Mouse (Mus musculus) limb, embryonic 12.5 days (tissue): Measurements from ENCODE around the gene Mki67. TPM values are rescaled to one million over a fixed set of nuclear protein-coding genes. Genes with fewer than 3 reads are reported as not detected.

ENCODE experiments used
- ATAC-seq: fragments of 200-750 bp; cut with Nextera tagmentation; 2 replicates; pipeline ENCODE4 v1.8.0; 2017; ENCODE audit warnings: low read depth, moderate TSS enrichment; ENCODE audit not compliant: insufficient number of reproducible peaks, insufficient read depth, low FRiP score, low TSS enrichment
- H3K27ac ChIP-seq: fragments of 300-500 bp; sonication (generic); 2 replicates; pipeline ENCODE4 v1.5.1; 2016; ENCODE audit warnings: mild to moderate bottlenecking, moderate library complexity
- H3K27me3 ChIP-seq: fragments of 300-500 bp; sonication (generic); 2 replicates; pipeline ENCODE4 v1.6.1; 2016; ENCODE audit warnings: mild to moderate bottlenecking, moderate library complexity
- H3K36me3 ChIP-seq: fragments of 300-500 bp; sonication (generic); 2 replicates; pipeline ENCODE4 v1.6.1; 2016; ENCODE audit warnings: mild to moderate bottlenecking, moderate library complexity
- H3K4me1 ChIP-seq: fragments of 300-500 bp; sonication (generic); replicated peaks from 2 replicates; pipeline ENCODE4 v1.6.1; 2016
- H3K4me2 ChIP-seq: fragments of 300-500 bp; sonication (generic); 2 replicates; pipeline ENCODE4 v1.6.1; 2016; ENCODE audit warnings: mild to moderate bottlenecking, moderate library complexity
- H3K4me3 ChIP-seq: fragments of 300-500 bp; sonication (generic); replicated peaks from 2 replicates; pipeline ENCODE4 v1.5.1; 2016; ENCODE audit warnings: mild to moderate bottlenecking
- H3K9ac ChIP-seq: fragments of 300-500 bp; sonication (generic); replicated peaks from 2 replicates; pipeline ENCODE4 v1.6.1; 2016; ENCODE audit warnings: mild to moderate bottlenecking, moderate library complexity
- H3K9me3 ChIP-seq: fragments of 300-500 bp; sonication (generic); 2 replicates; pipeline ENCODE4 v1.6.1; 2016; ENCODE audit warnings: mild to moderate bottlenecking, moderate library complexity
- WGBS: fragments of 180-500 bp; shearing (Covaris S2); methylation state at CpG from one replicate; pipeline ENCODE4 v1.1.7; 2016; 5-methylcytosine and 5-hydroxymethylcytosine counted together
- polyA plus RNA-seq: library from polyadenylated mRNA; unstranded; fragments of >200 nt; fragmentation: Nextera tagmentation; extraction: Ambion mirVana; gene quantifications from 2 replicates; pipeline ENCODE4 v1.2.1, GENCODE M21; 2016

Gene Mki67
- polyA plus RNA-seq, 1 experiment from 2014 or later: 50.5 TPM

GRCm38 (mm10) chr7:135660314-135660713 is 55.8 kb downstream of the Mki67 start:
- no peak overlapping the region for H3K4me3 ChIP-seq

GRCm38 (mm10) chr7:135659314-135659935 is 56.7 kb downstream of the Mki67 start:
- Histone ChIP-seq H3K4me3 (no peak overlapping the region), H3K36me3 (no peaks in the 10 kb centered on the region), H3K27ac (no peak overlapping the region), H3K9ac (no peak overlapping the region; the same call in 1 of the 2 replicates), H3K4me2 (no peak overlapping the region), H3K4me1 (no peaks in the 10 kb centered on the region), H3K27me3 (no peaks in the 10 kb centered on the region), H3K9me3 (no peaks in the 10 kb centered on the region)
- 85% methylated on average over 5 of the region's 5 CpGs for WGBS
- no peak for ATAC-seq

More at GRCm38 (mm10) chr7:135660314-135660713, 55.8 kb downstream of the Mki67 start:
- no peak overlapping the region for H3K9ac ChIP-seq
- H3K4me1 ChIP-seq: no peaks in the 10 kb centered on the region
- no peaks in the 10 kb centered on the region for H3K36me3 ChIP-seq
- ATAC-seq: no peak
- H3K27ac ChIP-seq: no peak overlapping the region
- no peak overlapping the region for H3K4me2 ChIP-seq
- H3K9me3 ChIP-seq: no peaks in the 10 kb centered on the region
- no peaks in the 10 kb centered on the region for H3K27me3 ChIP-seq

GRCm38 (mm10) chr7:135658150-135658549 is 58.0 kb downstream of the Mki67 start:
- WGBS: 90% methylated on average over 7 of the region's 7 CpGs
- Histone ChIP-seq H3K27ac (no peak overlapping the region), H3K4me3 (no peak overlapping the region), H3K27me3 (no peaks in the 10 kb centered on the region), H3K4me1 (peaks cover 1% of the 10 kb centered on the region; the same call in 1 of the 2 replicates), H3K36me3 (no peaks in the 10 kb centered on the region), H3K9ac (no peak overlapping the region), H3K9me3 (no peaks in the 10 kb centered on the region), H3K4me2 (no peak overlapping the region)
- no peak for ATAC-seq

GRCm38 (mm10) chr7:135655113-135655512 is 61.0 kb downstream of the Mki67 start:
- no peak overlapping the region for H3K9ac ChIP-seq
- H3K27ac ChIP-seq: no peak overlapping the region
- no peak overlapping the region for H3K4me2 ChIP-seq
- no peak for ATAC-seq
- H3K4me1 ChIP-seq: peaks cover 10% of the 10 kb centered on the region
- no peaks in the 10 kb centered on the region for H3K9me3 ChIP-seq
- no peak overlapping the region for H3K4me3 ChIP-seq
- no peaks in the 10 kb centered on the region for H3K27me3 ChIP-seq
- no peaks in the 10 kb centered on the region for H3K36me3 ChIP-seq
- 94% methylated on average over 4 of the region's 4 CpGs for WGBS

- Histone ChIP-seq H3K9me3 (no peaks in the 10 kb centered on the region), H3K4me2 (no peak overlapping the region), H3K27ac (no peak overlapping the region), H3K9ac (no peak overlapping the region), H3K4me1 (peaks cover 10% of the 10 kb centered on the region), H3K4me3 (no peak overlapping the region), H3K36me3 (no peaks in the 10 kb centered on the region), H3K27me3 (no peaks in the 10 kb centered on the region)
- no peak for ATAC-seq
- WGBS: 90% methylated on average over 6 of the region's 6 CpGs
Observed at GRCm38 (mm10) chr7:135654288-135654687, 61.9 kb downstream of the Mki67 start.

- H3K27ac ChIP-seq: no peak overlapping the region
- ATAC-seq: no peak
- no peak overlapping the region for H3K4me3 ChIP-seq
- no peak overlapping the region for H3K9ac ChIP-seq
- H3K4me1 ChIP-seq: peaks cover 10% of the 10 kb centered on the region
- no peaks in the 10 kb centered on the region for H3K9me3 ChIP-seq
- no peak overlapping the region for H3K4me2 ChIP-seq
- no peaks in the 10 kb centered on the region for H3K36me3 ChIP-seq
- 86% methylated on average over 7 of the region's 7 CpGs for WGBS
- no peaks in the 10 kb centered on the region for H3K27me3 ChIP-seq
Observed at GRCm38 (mm10) chr7:135653601-135654000, 62.6 kb downstream of the Mki67 start.

GRCm38 (mm10) chr7:135652781-135653180 is 63.4 kb downstream of the Mki67 start:
- peak overlapping the region; percentile 33; the same call in 1 of the 2 replicates for H3K4me2 ChIP-seq
- peak overlapping the region; percentile 37; the same call in 1 of the 2 replicates for H3K27ac ChIP-seq
- H3K36me3 ChIP-seq: no peaks in the 10 kb centered on the region
- 59% methylated on average over 11 of the region's 11 CpGs for WGBS
- 0 out of 2 replicates have a peak, but pooled peaks cover 3% of the 10 kb centered on the region for H3K9me3 ChIP-seq
- no peak overlapping the region for H3K9ac ChIP-seq
- H3K4me3 ChIP-seq: no peak overlapping the region
- peaks cover 10% of the 10 kb centered on the region for H3K4me1 ChIP-seq
- no peaks in the 10 kb centered on the region for H3K27me3 ChIP-seq
- ATAC-seq: no peak

GRCm38 (mm10) chr7:135651831-135652511 is 64.2 kb downstream of the Mki67 start:
- Histone ChIP-seq H3K9me3 (0 out of 2 replicates have a peak, but pooled peaks cover 3% of the 10 kb centered on the region), H3K27me3 (no peaks in the 10 kb centered on the region), H3K36me3 (no peaks in the 10 kb centered on the region), H3K4me3 (0 out of 2 replicates have a peak overlapping the region, but pooled peaks have one; percentile 2), H3K9ac (0 out of 2 replicates have a peak overlapping the region, but pooled peaks have one; percentile 23), H3K4me2 (peak overlapping the region; percentile 33), H3K4me1 (peaks cover 10% of the 10 kb centered on the region), H3K27ac (peak overlapping the region; percentile 37; the same call in 1 of the 2 replicates)
- 45% methylated on average over 18 of the region's 18 CpGs for WGBS
- ATAC-seq: no peak

GRCm38 (mm10) chr7:135650061-135650460 is 66.1 kb downstream of the Mki67 start:
- 84% methylated on average over 5 of the region's 5 CpGs for whole genome bisulfite sequencing
- H3K27ac ChIP-seq: no peak overlapping the region
- H3K4me2 ChIP-seq: no peak overlapping the region
- H3K4me1 ChIP-seq: peaks cover 10% of the 10 kb centered on the region
- no peak for ATAC-seq
- no peak overlapping the region for H3K9ac ChIP-seq
- no peaks in the 10 kb centered on the region for H3K27me3 ChIP-seq
- no peaks in the 10 kb centered on the region for H3K36me3 ChIP-seq
- H3K9me3 ChIP-seq: 0 out of 2 replicates have a peak, but pooled peaks cover 3% of the 10 kb centered on the region
- no peak overlapping the region for H3K4me3 ChIP-seq

GRCm38 (mm10) chr7:135649306-135649705 is 66.9 kb downstream of the Mki67 start:
- Histone ChIP-seq H3K27ac (no peak overlapping the region), H3K36me3 (no peaks in the 10 kb centered on the region), H3K4me1 (peaks cover 10% of the 10 kb centered on the region), H3K4me3 (no peak overlapping the region), H3K9ac (no peak overlapping the region), H3K27me3 (no peaks in the 10 kb centered on the region), H3K4me2 (no peak overlapping the region), H3K9me3 (0 out of 2 replicates have a peak, but pooled peaks cover 3% of the 10 kb centered on the region)
- ATAC-seq: no peak
- WGBS: 91% methylated on average over 1 of the region's 1 CpGs

- H3K4me2 ChIP-seq: no peak overlapping the region
- ATAC-seq: no peak
- H3K4me1 ChIP-seq: peaks cover 10% of the 10 kb centered on the region
- H3K27ac ChIP-seq: no peak overlapping the region
- no peaks in the 10 kb centered on the region for H3K27me3 ChIP-seq
- H3K9ac ChIP-seq: no peak overlapping the region
- H3K4me3 ChIP-seq: no peak overlapping the region
- WGBS: 88% methylated on average over 8 of the region's 8 CpGs
- H3K36me3 ChIP-seq: no peaks in the 10 kb centered on the region
- H3K9me3 ChIP-seq: 0 out of 2 replicates have a peak, but pooled peaks cover 3% of the 10 kb centered on the region
Observed at GRCm38 (mm10) chr7:135648821-135649220, 67.3 kb downstream of the Mki67 start.
